ENCODE assay signal across 8 mouse cellular contexts in genomic region chr9:66349860-66350787, GRCm38 (mm10). TPM values are rescaled to one million over a fixed set of nuclear protein-coding genes. Genes with fewer than 3 reads are reported as not detected.
DNase-seq lines count a peak whose midpoint lies in the region; ATAC-seq lines count a peak whose summit lies in the region.

Herc1 (plus strand) TSS chr9:66350450.

- peaks cover 16% of the 10 kb centered on the region; the same call in 1 of the 2 replicates for H3K4me1 ChIP-seq in hindbrain, embryonic 12.5 days

- H3K4me3 ChIP-seq in hindbrain, embryonic 12.5 days: peak within 1 kb of the TSS; percentile 96

- no peaks in the 10 kb centered on the region for H3K9me3 ChIP-seq in hindbrain, embryonic 12.5 days (replicated peaks)

- peak within 1 kb of the TSS; percentile 97 for H3K9ac ChIP-seq in hindbrain, embryonic 12.5 days

- no peaks in the 10 kb centered on the region for H3K27me3 ChIP-seq in hindbrain, embryonic 12.5 days

- ATAC-seq in hindbrain, embryonic 12.5 days (ENCODE audit: low FRiP score): peak; percentile 89

- H3K27ac ChIP-seq in hindbrain, embryonic 12.5 days: peak within 1 kb of the TSS; percentile 98

- H3K36me3 ChIP-seq in hindbrain, embryonic 12.5 days: no peaks in the 10 kb centered on the region

- under 1% methylated on average over 85 of the region's 85 CpGs for WGBS in hindbrain, embryonic 12.5 days

- H3K4me2 ChIP-seq in hindbrain, embryonic 12.5 days (replicated peaks): peak within 1 kb of the TSS; percentile 83

- peak; percentile 97 for DNase-seq in Muller cell, postnatal 12 days (ENCODE audit: inconsistent ontology term)
- DNase-seq in cerebellum, adult 9-11 months: peak; percentile 96
- peak; percentile 93 to 95 for DNase-seq in frontal cortex, postnatal 10 days (ENCODE audit: low spot score in 2 of 2)
- DNase-seq in layer of hippocampus, postnatal 14 days (ENCODE audit: low spot score in 2 of 2): peak; percentile 94 to 96
- DNase-seq in lung, postnatal 14 days: peak; percentile 97
- peak; percentile 83 for DNase-seq in retina, adult 2 months (ENCODE audit: low read depth, low spot score)
- peak; percentile 94 to 96 for DNase-seq in thymus, postnatal 36 days

RNA-seq across cellular contexts. Expression of gene Herc1, which starts in this region (rescaled TPM):
- polyA plus RNA-seq in hindbrain, embryonic 12.5 days (2016; fragmentation: Nextera tagmentation; extraction: Ambion mirVana): 47.1 and 48.6 TPM in 2 replicates
- total RNA-seq in layer of hippocampus, postnatal 14 days (2021): 100 to 1,000 TPM; 112 to 128 TPM

Comparison
In these comparisons a context has a peak if more than half of its experiments do, and no peak if none do; other contexts are left out.
1. Peak in every context shown above with its lines: DNase-seq, ATAC-seq, H3K4me3 ChIP-seq and H3K27ac ChIP-seq.